ENCODE assay signal across 9 mouse cellular contexts in genomic region chr15:21110874-21111603, GRCm38 (mm10).
DNase-seq lines count a peak whose midpoint lies in the region; ATAC-seq and TF ChIP-seq lines count a peak whose summit lies in the region.
"Had no signal": no experiment of that assay in that cellular context is flagged by ENCODE, and none has a peak within 500 bp of the region (broad histone marks: within the 10 kb centered on the region; RNA-seq: fewer than 3 reads in every experiment).

No protein-coding gene starts in this region.

- H3K27ac ChIP-seq in cerebellum, adult 2 months (ENCODE audit: insufficient read depth, low read length) = no peak overlapping the region
- no peak overlapping the region for H3K27ac ChIP-seq in forebrain, embryonic 12.5 days
- H3K27ac ChIP-seq in neural tube, embryonic 15.5 days (replicated peaks) = peak overlapping the region; percentile 58

- peak; percentile 2 to 13 for DNase-seq in cerebellum, adult 2 months
- DNase-seq in cerebellum, adult 9-11 months = no peak
- peak; percentile 1 to 18 for DNase-seq in left cerebral cortex, postnatal 14 days (ENCODE audit: low spot score in 2 of 2)
- DNase-seq in spleen, postnatal 4 days (ENCODE audit: low spot score in 2 of 2) = no peak
- DNase-seq in adipocyte (ENCODE audit: low spot score) = no peak

- H3K4me2 ChIP-seq in forebrain, embryonic 12.5 days = peak overlapping the region; percentile 65
- peak overlapping the region; percentile 86 for H3K4me2 ChIP-seq in neural tube, embryonic 15.5 days

- intact Hi-C loops in left cerebral cortex, postnatal 14 days (cut with DNase I) = loop anchor here (1.0 kb wide), 1 partner anchor 294 kb away; no protein-coding TSS in a partner anchor

- no peaks in the 10 kb centered on the region for H3K27me3 ChIP-seq in cerebellum, adult 2 months (ENCODE audit: control insufficient read depth, insufficient read depth, low read length)
- H3K27me3 ChIP-seq in E14TG2a.4 (ENCODE audit: insufficient read depth, low read length) = peaks cover 5% of the 10 kb centered on the region; the same call in 1 of the 2 replicates
- no peaks in the 10 kb centered on the region for H3K27me3 ChIP-seq in forebrain, embryonic 12.5 days
- H3K27me3 ChIP-seq in neural tube, embryonic 15.5 days (replicated peaks) = no peaks in the 10 kb centered on the region
- H3K27me3 ChIP-seq: megakaryocyte, embryonic 14.5 days had no signal

- H3K4me1 ChIP-seq in cerebellum, adult 2 months (ENCODE audit: control insufficient read depth, insufficient read depth, low read length) = no peaks in the 10 kb centered on the region
- H3K4me1 ChIP-seq in E14TG2a.4 (replicated peaks; ENCODE audit: low read depth, low read length) = peaks cover 5% of the 10 kb centered on the region; the same call in 1 of the 2 replicates
- peaks cover 14% of the 10 kb centered on the region for H3K4me1 ChIP-seq in forebrain, embryonic 12.5 days
- H3K4me1 ChIP-seq in neural tube, embryonic 15.5 days = peaks cover 16% of the 10 kb centered on the region

- no peak for TF ChIP-seq CTCF in cerebellum, adult 2 months (IDR thresholded peaks at IDR 0.05; ENCODE audit: borderline replicate concordance, insufficient read depth, low read depth, low read length)
- TF ChIP-seq CTCF in E14TG2a.4 (conservative IDR thresholded peaks at IDR 0.05; ENCODE audit: low read length) = no peak

- H3K9ac ChIP-seq in forebrain, embryonic 12.5 days = peak overlapping the region; percentile 46
- H3K9ac ChIP-seq in neural tube, embryonic 15.5 days (replicated peaks) = peak overlapping the region; percentile 65

- no peak for TF ChIP-seq POLR2A in cerebellum, adult 2 months (IDR thresholded peaks at IDR 0.05; ENCODE audit: borderline replicate concordance, insufficient read depth, low read length)

- 9% methylated on average over 23 of the region's 23 CpGs for WGBS in cerebellum, adult 2 months
- WGBS in forebrain, embryonic 12.5 days = 14% methylated on average over 23 of the region's 23 CpGs
- 5% methylated on average over 23 of the region's 23 CpGs for WGBS in neural tube, embryonic 15.5 days

- 0 out of 2 replicates have a peak, but pooled peaks have one; percentile 42 for ATAC-seq in forebrain, embryonic 12.5 days (ENCODE audit: low FRiP score)
- ATAC-seq in neural tube, embryonic 15.5 days (ENCODE audit: low FRiP score) = peak; percentile 64

- peak overlapping the region; percentile 44 for H3K4me3 ChIP-seq in cerebellum, adult 2 months (replicated peaks; ENCODE audit: insufficient read depth, low read depth, low read length)
- peak overlapping the region; percentile 35; the same call in 1 of the 2 replicates for H3K4me3 ChIP-seq in E14TG2a.4 (replicated peaks; ENCODE audit: low read length)
- peak overlapping the region; percentile 37 for H3K4me3 ChIP-seq in forebrain, embryonic 12.5 days (replicated peaks)
- peak overlapping the region; percentile 50 for H3K4me3 ChIP-seq in neural tube, embryonic 15.5 days (replicated peaks)
- H3K4me3 ChIP-seq: megakaryocyte, embryonic 14.5 days had no signal

- no peaks in the 10 kb centered on the region for H3K9me3 ChIP-seq in E14TG2a.4 (ENCODE audit: low read length)
- H3K9me3 ChIP-seq in forebrain, embryonic 12.5 days = no peaks in the 10 kb centered on the region
- H3K9me3 ChIP-seq in neural tube, embryonic 15.5 days (replicated peaks) = no peaks in the 10 kb centered on the region
- H3K9me3 ChIP-seq: megakaryocyte, embryonic 14.5 days had no signal

- no peaks in the 10 kb centered on the region for H3K36me3 ChIP-seq in E14TG2a.4 (ENCODE audit: insufficient read depth, low read length)
- no peaks in the 10 kb centered on the region for H3K36me3 ChIP-seq in forebrain, embryonic 12.5 days (replicated peaks)
- H3K36me3 ChIP-seq in neural tube, embryonic 15.5 days = no peaks in the 10 kb centered on the region

Comparison
In these comparisons a context has a peak if more than half of its experiments do, and no peak if none do; other contexts are left out.
1. DNase-seq: peak in cerebellum, adult 2 months (2 of 2) and left cerebral cortex, postnatal 14 days (2 of 2); none in cerebellum, adult 9-11 months (single experiment), spleen, postnatal 4 days (0 of 2) and adipocyte (single experiment).
2. Peak in every context shown above with its lines, with median percentiles within 50 percentile points of each other: H3K4me3 ChIP-seq.